Mouse (Mus musculus): ENCODE measurements around the gene Brd7.

DNA sequence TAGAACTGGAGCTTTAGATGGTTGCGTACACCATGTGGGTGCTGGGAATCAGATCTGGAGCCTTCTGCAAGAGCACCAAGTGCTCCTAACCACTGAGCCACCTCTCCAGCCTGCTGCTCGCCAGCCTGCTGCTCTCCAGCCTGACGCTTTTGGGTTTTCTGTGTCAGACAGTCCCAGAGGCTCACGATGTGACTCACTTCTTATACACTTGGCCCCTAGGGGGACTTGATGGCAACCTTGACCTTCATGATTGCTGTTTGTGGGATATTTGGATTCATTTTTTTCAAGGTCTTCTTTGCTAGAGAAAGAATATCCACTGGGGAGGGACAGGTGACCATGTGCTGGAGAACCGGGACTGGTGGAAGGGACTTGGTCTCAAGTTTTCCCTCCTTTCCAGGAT lies 40.6 kb downstream of the Brd7 start:
- TF ChIP-seq CTCF (IDR thresholded peaks at IDR 0.05; ENCODE audit: low read depth) (no peak), EP300 (IDR thresholded peaks at IDR 0.05; ENCODE audit: low read depth) (no peak)

Data from liver, embryonic 14.5 days (tissue).